Mouse (Mus musculus): ENCODE measurements around the gene 6430531B16Rik.

GRCm38 (mm10) chr7:139963814-139964213 lies 14.7 kb downstream of the 6430531B16Rik start:
- TF ChIP-seq CTCF (IDR thresholded peaks at IDR 0.05; ENCODE audit: low read depth) (no peak), EP300 (IDR thresholded peaks at IDR 0.05; ENCODE audit: low read depth) (no peak)
